Comparison of ENCODE assay signal across 16 mouse cellular contexts in the genomic region with DNA sequence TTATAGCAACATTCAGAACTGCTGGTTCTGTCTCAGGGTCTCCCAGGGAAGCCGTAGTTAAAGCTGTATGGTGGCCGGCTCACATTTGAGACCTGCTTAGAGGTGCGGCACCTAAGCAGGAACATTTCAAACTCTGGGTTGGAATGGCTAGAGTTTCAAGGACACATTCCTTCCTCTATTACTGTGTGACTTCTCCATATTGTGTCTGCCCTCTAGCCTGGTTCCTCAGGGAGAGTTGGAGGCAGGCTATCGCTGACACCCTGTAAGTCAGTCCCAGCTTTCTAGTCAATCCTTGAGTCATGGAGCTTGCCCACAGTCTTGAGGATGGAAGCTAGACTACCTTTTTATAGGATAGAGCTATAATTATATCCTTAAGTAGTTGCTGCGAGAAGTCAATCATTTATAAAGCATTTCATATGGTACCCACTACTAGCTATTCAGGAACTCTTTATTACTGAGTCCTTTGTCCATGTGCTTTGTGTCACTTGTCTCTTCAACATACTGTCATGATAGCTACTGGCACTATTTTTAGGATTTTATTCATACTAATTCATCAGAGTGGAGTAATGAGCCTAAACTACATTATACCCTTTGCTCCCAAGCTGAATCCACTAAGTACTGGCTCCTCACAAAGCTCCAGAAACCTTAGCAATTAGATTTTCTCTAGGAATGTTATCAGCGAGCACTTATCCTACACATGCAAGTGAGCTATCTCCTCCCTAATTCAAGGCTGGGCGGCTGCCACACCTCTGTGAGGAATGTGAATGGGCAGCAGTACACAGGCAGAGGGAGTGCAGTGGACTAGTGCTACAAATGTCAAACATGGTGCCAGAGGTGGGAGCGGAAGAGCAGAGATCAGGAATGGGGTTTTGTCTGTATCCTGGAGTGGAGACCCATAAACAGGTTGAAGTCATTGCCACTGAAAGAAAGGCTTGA.
DNase-seq lines count a peak whose midpoint lies in the region; ATAC-seq and TF ChIP-seq lines count a peak whose summit lies in the region.
"Had no signal": no experiment of that assay in that cellular context is flagged by ENCODE, and none has a peak within 500 bp of the region (broad histone marks: within the 10 kb centered on the region; RNA-seq: fewer than 3 reads in every experiment).

No protein-coding gene starts in this region.

- H3K4me3 ChIP-seq in heart, embryonic 13.5 days: no peak overlapping the region
- H3K4me3 ChIP-seq in intestine, postnatal 0 days (ENCODE audit: low read depth, low read length): no peak overlapping the region
- H3K4me3 ChIP-seq in forebrain, embryonic 15.5 days: no peak overlapping the region
- H3K4me3 ChIP-seq: heart, adult 2 months; midbrain, embryonic 12.5 days had no signal

- peak overlapping the region; percentile 65 for H3K27ac ChIP-seq in heart, embryonic 13.5 days (replicated peaks)
- peak overlapping the region; percentile 21 for H3K27ac ChIP-seq in intestine, postnatal 0 days (ENCODE audit: low read depth, low read length)
- no peak overlapping the region for H3K27ac ChIP-seq in forebrain, embryonic 15.5 days (replicated peaks)
- H3K27ac ChIP-seq: heart, adult 2 months; midbrain, embryonic 12.5 days had no signal

- peak overlapping the region; percentile 35 for H3K4me2 ChIP-seq in heart, embryonic 13.5 days
- no peak overlapping the region for H3K4me2 ChIP-seq in intestine, postnatal 0 days (replicated peaks; ENCODE audit: low read depth)
- no peak overlapping the region for H3K4me2 ChIP-seq in forebrain, embryonic 15.5 days (replicated peaks)
- H3K4me2 ChIP-seq: midbrain, embryonic 12.5 days had no signal

- DNase-seq in heart, adult 9 months (ENCODE audit: low spot score in 2 of 2): no peak
- DNase-seq in lung, postnatal 36 days: peak; percentile 26
- no peak for DNase-seq in right cerebral cortex, postnatal 4 days
- DNase-seq in urinary bladder, postnatal 25 days (ENCODE audit: low spot score): no peak
- DNase-seq: B cell, adult 2 months; cerebellum, adult 9-10 months; kidney, adult 11 months; thymus, adult 2 months had no signal

- H3K36me3 ChIP-seq in heart, embryonic 13.5 days: no peaks in the 10 kb centered on the region
- H3K36me3 ChIP-seq in intestine, postnatal 0 days (ENCODE audit: control insufficient read depth, insufficient read depth): no peaks in the 10 kb centered on the region
- H3K36me3 ChIP-seq in forebrain, embryonic 15.5 days: no peaks in the 10 kb centered on the region
- H3K36me3 ChIP-seq: G1E; midbrain, embryonic 12.5 days had no signal

- WGBS in heart, embryonic 13.5 days: 58% methylated on average over 8 of the region's 8 CpGs
- WGBS in intestine, postnatal 0 days: 66% methylated on average over 8 of the region's 8 CpGs
- WGBS in forebrain, embryonic 15.5 days: 90% methylated on average over 8 of the region's 8 CpGs

- TF ChIP-seq CTCF in intestine, postnatal 0 days (IDR thresholded peaks at IDR 0.05; ENCODE audit: low read depth): no peak

- no peak for ATAC-seq in heart, embryonic 13.5 days (ENCODE audit: extremely low read depth, insufficient number of reproducible peaks, low FRiP score, low TSS enrichment)
- ATAC-seq in erythroblast, adult 5-6 weeks (replicated peaks; ENCODE audit: low FRiP score, poor library complexity, severe bottlenecking): 0 out of 2 replicates have a peak, but pooled peaks have one; percentile 13
- ATAC-seq in intestine, postnatal 0 days: peak; percentile 66
- no peak for ATAC-seq in forebrain, embryonic 15.5 days (replicated peaks)
- ATAC-seq: activated CD4-positive, CD25-positive, alpha-beta regulatory T cell, adult 4 months had no signal

- H3K27me3 ChIP-seq in heart, embryonic 13.5 days (replicated peaks): no peaks in the 10 kb centered on the region
- no peaks in the 10 kb centered on the region for H3K27me3 ChIP-seq in intestine, postnatal 0 days (replicated peaks; ENCODE audit: control insufficient read depth, insufficient read depth, low read length)
- H3K27me3 ChIP-seq in forebrain, embryonic 15.5 days: no peaks in the 10 kb centered on the region
- H3K27me3 ChIP-seq: midbrain, embryonic 12.5 days had no signal

- H3K9ac ChIP-seq in heart, embryonic 13.5 days: no peak overlapping the region
- H3K9ac ChIP-seq in intestine, postnatal 0 days (ENCODE audit: low read depth, low read length): no peak overlapping the region
- no peak overlapping the region for H3K9ac ChIP-seq in forebrain, embryonic 15.5 days (replicated peaks)
- H3K9ac ChIP-seq: midbrain, embryonic 12.5 days had no signal

- 0 out of 2 replicates have a peak, but pooled peaks cover 4% of the 10 kb centered on the region for H3K9me3 ChIP-seq in heart, embryonic 13.5 days
- H3K9me3 ChIP-seq in intestine, postnatal 0 days (ENCODE audit: control insufficient read depth): no peaks in the 10 kb centered on the region
- H3K9me3 ChIP-seq in forebrain, embryonic 15.5 days: no peaks in the 10 kb centered on the region
- H3K9me3 ChIP-seq: G1E; midbrain, embryonic 12.5 days had no signal

- peaks cover 31% of the 10 kb centered on the region for H3K4me1 ChIP-seq in heart, embryonic 13.5 days
- H3K4me1 ChIP-seq in intestine, postnatal 0 days (replicated peaks; ENCODE audit: control insufficient read depth, insufficient read depth, low read length): 0 out of 2 replicates have a peak, but pooled peaks cover 5% of the 10 kb centered on the region
- no peaks in the 10 kb centered on the region for H3K4me1 ChIP-seq in forebrain, embryonic 15.5 days
- H3K4me1 ChIP-seq: midbrain, embryonic 12.5 days had no signal

Comparison
In these comparisons a context has a peak if more than half of its experiments do, and no peak if none do; other contexts are left out.
1. ATAC-seq: peak in erythroblast, adult 5-6 weeks (single experiment) and intestine, postnatal 0 days (single experiment); none in heart, embryonic 13.5 days (single experiment) and forebrain, embryonic 15.5 days (single experiment).